Mouse (Mus musculus): Measurements from ENCODE around the gene Ccdc117. TPM values are rescaled to one million over a fixed set of nuclear protein-coding genes. Genes with fewer than 3 reads are reported as not detected.
"Not testable (repeated sequence)": the region's sequence is repeated elsewhere in the genome, so short reads cannot be mapped to it uniquely, and the experiment has no call there.

Gene Ccdc117
- 17.7 and 18.5 TPM in 2 replicates for polyA plus RNA-seq (2015; fragmentation: Nextera tagmentation; extraction: Ambion mirVana)

- DNase-seq (ENCODE audit: low spot score), result peak; percentile 84
These were observed at the start of gene Ccdc117 for GRCm38 (mm10) chr11:5541799-5542481. TSS of gene Ccdc117 (minus strand) at chr11:5542187.

- peak; percentile 15 for DNase-seq (ENCODE audit: low spot score)
These were observed 33.1 kb upstream of the Ccdc117 start for GRCm38 (mm10) chr11:5575046-5575445.

DNA sequence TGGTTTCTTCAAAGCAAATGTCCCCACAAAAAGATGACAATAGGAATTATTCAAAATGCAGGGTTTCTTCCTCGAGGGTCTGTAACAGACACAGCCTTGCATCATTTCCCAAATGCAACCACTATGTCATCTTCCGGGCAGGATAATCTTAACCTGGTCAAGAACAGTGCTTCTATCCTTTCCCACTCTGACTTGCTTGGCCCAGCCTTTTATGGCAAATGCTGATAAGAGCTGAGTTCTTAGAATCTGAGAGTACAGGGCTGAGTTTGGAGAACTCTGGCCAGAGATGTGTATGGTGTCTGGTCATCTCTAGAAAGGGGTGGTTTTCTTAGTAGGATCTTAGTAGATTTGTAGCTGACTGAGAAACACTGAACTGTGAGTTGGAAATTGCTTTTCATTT, 31.8 kb upstream of the Ccdc117 start:
- no peak for DNase-seq (ENCODE audit: low spot score)

- no peak for DNase-seq (ENCODE audit: low spot score)
These were observed 29.9 kb upstream of the Ccdc117 start for GRCm38 (mm10) chr11:5571856-5572255.

- DNase-seq (ENCODE audit: low spot score), result no peak
These were observed 27.5 kb upstream of the Ccdc117 start, which contains the start of gene Ankrd36 for GRCm38 (mm10) chr11:5569474-5569873. TSS of gene Ankrd36 (plus strand) at chr11:5569684.

- no peak for DNase-seq (ENCODE audit: low spot score)
These were observed 26.1 kb upstream of the Ccdc117 start for GRCm38 (mm10) chr11:5568082-5568481.

GRCm38 (mm10) chr11:5567654-5568053, 25.7 kb upstream of the Ccdc117 start:
- no peak for DNase-seq (ENCODE audit: low spot score)

GRCm38 (mm10) chr11:5566506-5566905, 24.5 kb upstream of the Ccdc117 start:
- no peak for DNase-seq (ENCODE audit: low spot score)

GRCm38 (mm10) chr11:5565596-5565995, 23.6 kb upstream of the Ccdc117 start:
- no peak for DNase-seq (ENCODE audit: low spot score)

DNA sequence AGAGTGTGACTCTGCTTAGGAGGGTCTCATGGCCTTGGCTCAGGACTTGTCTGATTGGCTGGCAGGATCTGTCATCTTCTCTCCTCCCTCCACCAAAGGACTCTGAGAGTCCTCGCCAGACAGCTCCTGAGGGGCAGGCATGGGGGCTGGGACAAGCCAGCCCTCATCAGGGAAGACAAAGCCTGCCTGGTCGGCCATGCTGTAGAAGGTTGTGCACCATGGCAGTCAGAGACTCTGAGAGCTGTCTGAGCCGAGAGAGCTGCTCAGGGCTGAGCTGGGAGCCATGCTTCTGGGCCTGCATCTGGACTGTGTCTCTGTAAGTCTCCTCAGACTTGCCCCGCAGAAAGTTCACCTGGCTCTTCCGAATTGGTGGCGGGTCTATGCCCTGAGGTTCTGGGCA, 21.9 kb upstream of the Ccdc117 start:
- no peak for DNase-seq (ENCODE audit: low spot score)

DNA sequence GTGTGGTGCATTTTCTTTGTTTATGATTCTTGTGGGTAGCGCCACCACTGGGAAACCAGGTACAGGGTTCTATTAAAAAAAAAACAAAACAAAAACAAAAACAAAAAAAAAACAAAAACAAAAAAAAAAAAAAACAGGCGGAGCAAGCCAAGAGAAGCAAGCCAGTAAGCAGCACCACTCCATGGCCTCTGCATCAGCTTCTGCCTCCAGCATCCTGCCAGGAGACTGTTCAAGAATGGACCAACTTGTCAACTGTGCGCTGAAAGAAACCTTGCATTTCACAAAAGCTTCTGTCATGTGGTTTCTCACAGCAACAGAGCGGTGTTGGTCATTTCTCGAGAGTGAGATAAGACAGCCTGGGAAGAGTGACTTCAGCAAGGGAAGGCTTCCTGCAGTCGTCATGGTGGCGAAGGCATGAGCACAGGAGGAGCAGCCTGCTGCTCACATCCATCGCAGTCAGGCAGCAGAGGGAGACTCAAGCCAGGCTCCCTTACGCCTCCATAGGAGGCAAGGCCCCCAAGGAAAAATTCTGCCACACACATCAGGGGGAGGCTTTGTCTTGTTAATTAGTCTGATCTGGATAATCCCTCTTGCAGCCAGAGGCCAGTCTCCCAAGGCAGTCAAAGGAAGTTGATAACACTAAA, 20.8 kb upstream of the Ccdc117 start:
- DNase-seq (ENCODE audit: low spot score), result no peak

DNA sequence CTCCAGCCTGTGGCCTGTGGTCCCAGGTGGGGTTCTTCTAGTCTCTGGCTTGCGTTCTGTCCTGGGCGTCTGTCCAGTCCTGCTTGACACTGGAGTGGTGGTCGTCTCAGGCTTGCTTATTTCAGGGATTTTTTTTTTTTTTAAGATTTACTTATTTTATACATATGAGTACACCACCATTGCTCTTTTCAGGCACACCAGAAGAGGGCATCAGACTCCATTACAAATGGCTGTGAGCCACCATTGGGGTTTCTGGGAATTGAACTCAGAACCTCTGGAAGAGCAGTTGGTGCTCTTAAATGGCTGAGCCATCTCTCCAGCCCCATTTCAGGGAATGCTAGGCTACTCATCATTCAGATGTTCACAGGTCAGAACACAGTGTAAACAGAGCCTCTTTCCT, 18.3 kb upstream of the Ccdc117 start:
- DNase-seq (ENCODE audit: low spot score), result no peak

- no peak for DNase-seq (ENCODE audit: low spot score)
These were observed 9.9 kb upstream of the Ccdc117 start for GRCm38 (mm10) chr11:5551931-5552330.

GRCm38 (mm10) chr11:5551430-5551829, 9.4 kb upstream of the Ccdc117 start:
- DNase-seq (ENCODE audit: low spot score), result no peak

GRCm38 (mm10) chr11:5546693-5547092, 4.7 kb upstream of the Ccdc117 start:
- DNase-seq (ENCODE audit: low spot score), result no peak

DNA sequence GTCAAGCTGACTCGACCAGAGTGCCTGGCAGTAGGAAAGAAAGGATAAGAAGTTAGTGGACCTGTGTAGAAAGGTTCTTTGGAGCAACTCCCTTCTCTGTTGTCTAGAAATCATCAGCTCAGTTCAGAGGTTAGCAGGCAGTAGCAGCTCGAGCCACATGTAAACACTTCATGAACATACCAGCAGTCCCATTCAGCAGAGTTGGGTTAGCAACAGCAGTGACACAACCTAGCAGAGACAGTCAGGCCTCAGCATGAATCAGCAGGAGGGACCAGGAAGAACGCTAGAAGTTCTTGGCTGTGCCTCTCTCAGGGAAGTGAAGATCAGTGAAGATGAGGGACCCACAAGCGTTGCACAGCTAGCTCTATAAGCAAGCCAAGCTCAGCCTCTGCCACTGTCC, 3.5 kb upstream of the Ccdc117 start:
- DNase-seq (ENCODE audit: low spot score), result no peak

- not testable (repeated sequence) for DNase-seq (ENCODE audit: low spot score)
These were observed 2.7 kb upstream of the Ccdc117 start for GRCm38 (mm10) chr11:5544709-5545108.

- no peak for DNase-seq (ENCODE audit: low spot score)
These were observed 1.3 kb upstream of the Ccdc117 start for GRCm38 (mm10) chr11:5543281-5543680.

GRCm38 (mm10) chr11:5542482-5543185, 647 bp upstream of the Ccdc117 start:
- DNase-seq (ENCODE audit: low spot score), result no peak

- DNase-seq (ENCODE audit: low spot score), result peak; percentile 54
These were observed 673 bp downstream of the Ccdc117 start for GRCm38 (mm10) chr11:5541230-5541798.

GRCm38 (mm10) chr11:5540331-5540730, 1.7 kb downstream of the Ccdc117 start:
- DNase-seq (ENCODE audit: low spot score), result no peak

DNA sequence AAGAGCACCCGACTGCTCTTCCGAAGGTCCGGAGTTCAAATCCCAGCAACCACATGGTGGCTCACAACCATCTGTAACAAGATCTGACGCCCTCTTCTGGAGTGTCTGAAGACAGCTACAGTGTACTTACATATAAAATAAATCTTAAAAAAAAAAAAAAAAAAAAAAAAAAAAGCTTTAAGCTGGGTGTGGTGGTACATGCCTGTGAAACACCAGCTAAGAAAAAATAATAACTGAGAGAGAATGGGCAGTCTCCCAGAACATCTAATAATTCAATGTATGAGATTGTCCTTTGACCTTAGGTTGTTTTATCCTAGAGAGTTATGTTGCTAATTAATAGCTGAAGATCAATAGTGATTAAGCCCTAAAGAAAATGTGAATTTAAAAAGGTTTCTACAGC, 4.5 kb downstream of the Ccdc117 start:
- not testable (repeated sequence) for DNase-seq (ENCODE audit: low spot score)

All from thymus, postnatal 0 days (tissue).